Mouse (Mus musculus) ES-Bruce4 (cell line): ENCODE measurements around the gene Gpr27. TPM values are rescaled to one million over a fixed set of nuclear protein-coding genes. Genes with fewer than 3 reads are reported as not detected.

ENCODE experiments used
- H3K27ac ChIP-seq: 2 replicates; pipeline ENCODE4 v1.5.1; 2012; ENCODE audit warnings: low read length, inconsistent platforms; ENCODE audit not compliant: insufficient read depth
- H3K27me3 ChIP-seq: 2 replicates; pipeline ENCODE4 v1.6.1; 2012; ENCODE audit warnings: mild to moderate bottlenecking, low read length, inconsistent platforms; ENCODE audit not compliant: control insufficient read depth, poor library complexity, insufficient read depth, severe bottlenecking
- H3K36me3 ChIP-seq: 2 replicates; pipeline ENCODE4 v1.6.1; 2012; ENCODE audit warnings: inconsistent platforms, mild to moderate bottlenecking, low read length, moderate library complexity; ENCODE audit not compliant: control insufficient read depth, poor library complexity, insufficient read depth, severe bottlenecking
- H3K4me1 ChIP-seq: one replicate; pipeline ENCODE4 v1.8.1; 2011; ENCODE audit warnings: low read length; ENCODE audit not compliant: control insufficient read depth, insufficient read depth
- H3K4me3 ChIP-seq: 2 replicates; pipeline ENCODE4 v1.5.1; 2011; ENCODE audit warnings: low read depth, mild to moderate bottlenecking, low read length
- H3K9ac ChIP-seq: 2 replicates; pipeline ENCODE4 v1.6.1; 2012; ENCODE audit warnings: low read depth, mild to moderate bottlenecking, inconsistent platforms; ENCODE audit not compliant: poor library complexity, severe bottlenecking
- H3K9me3 ChIP-seq: replicated peaks from 2 replicates; pipeline ENCODE4 v1.6.1; 2012; ENCODE audit warnings: mild to moderate bottlenecking, low read length, inconsistent platforms; ENCODE audit not compliant: control insufficient read depth, poor library complexity, insufficient read depth, severe bottlenecking
- CTCF ChIP-seq: IDR thresholded peaks from one replicate; pipeline ENCODE4 v1.8.1; 2011; ENCODE audit warnings: low read depth, low read length
- EP300 ChIP-seq: IDR thresholded peaks from 2 replicates; pipeline ENCODE4 v1.6.1; 2011; ENCODE audit warnings: low read depth, low read length; ENCODE audit not compliant: insufficient read depth
- POLR2A ChIP-seq: IDR thresholded peaks from one replicate; pipeline ENCODE4 v1.8.1; 2011; ENCODE audit warnings: low read length; ENCODE audit not compliant: insufficient read depth
- polyA plus RNA-seq: library from polyadenylated mRNA; stranded (reverse); fragments of >200 nt; gene quantifications from 2 replicates; pipeline ENCODE4 v1.2.4, GENCODE M21; 2011; ENCODE audit warnings: low read depth; ENCODE audit not compliant: missing spikeins, insufficient read depth, insufficient read length

The Gpr27 gene
- polyA plus RNA-seq, 1 experiment: 2.9 TPM

DNA sequence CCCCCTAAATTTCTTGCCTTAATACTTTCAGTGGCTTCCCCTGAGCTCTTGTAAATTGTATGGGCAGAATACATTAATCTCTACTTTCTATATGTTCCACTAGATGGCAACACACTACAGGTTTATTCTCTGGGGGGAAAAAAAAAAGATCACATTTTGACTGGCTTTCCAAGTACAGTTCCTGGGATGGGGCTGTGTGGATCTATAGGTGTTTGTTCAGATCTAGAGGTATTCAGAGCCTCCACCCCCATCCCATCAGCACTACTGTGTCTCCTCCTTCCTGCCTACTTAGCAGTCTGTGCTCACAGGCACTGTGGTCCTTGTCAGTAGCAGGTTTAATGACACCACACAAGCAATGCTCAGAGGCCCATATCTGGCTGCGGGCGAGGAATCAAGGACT is 40.1 kb upstream of the Gpr27 start:
- Histone ChIP-seq H3K36me3 (no peaks in the 10 kb centered on the region), H3K27ac (no peak overlapping the region), H3K4me1 (no peaks in the 10 kb centered on the region), H3K9ac (no peak overlapping the region), H3K9me3 (no peaks in the 10 kb centered on the region), H3K27me3 (no peaks in the 10 kb centered on the region), H3K4me3 (no peak overlapping the region)
- TF ChIP-seq EP300 (no peak), POLR2A (no peak), CTCF (no peak)

DNA sequence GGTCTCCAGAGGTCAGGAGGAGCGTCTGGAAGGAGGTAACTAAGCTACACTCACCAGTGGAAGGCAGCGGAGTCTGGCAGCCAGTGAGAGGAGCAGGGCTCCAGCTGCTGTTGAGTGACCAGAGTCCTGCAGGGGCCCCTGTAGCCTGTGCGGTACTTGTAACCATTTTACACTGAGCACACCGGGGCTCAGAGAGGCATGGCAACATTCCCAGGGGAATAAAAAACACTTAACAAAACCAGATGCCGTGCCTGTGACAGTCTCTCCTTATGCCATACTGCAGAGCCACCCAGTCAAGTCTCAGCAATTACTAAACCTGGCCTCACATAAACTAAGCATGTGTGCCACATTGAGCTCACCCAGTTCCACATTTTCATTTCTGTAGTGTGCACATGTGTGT is 38.1 kb upstream of the Gpr27 start:
- H3K4me1 ChIP-seq: no peaks in the 10 kb centered on the region
- H3K9me3 ChIP-seq: no peaks in the 10 kb centered on the region
- TF ChIP-seq CTCF (no peak), POLR2A (no peak), EP300 (no peak)
- no peak overlapping the region for H3K27ac ChIP-seq
- no peaks in the 10 kb centered on the region for H3K27me3 ChIP-seq
- H3K36me3 ChIP-seq: no peaks in the 10 kb centered on the region
- H3K9ac ChIP-seq: no peak overlapping the region
- H3K4me3 ChIP-seq: no peak overlapping the region

DNA sequence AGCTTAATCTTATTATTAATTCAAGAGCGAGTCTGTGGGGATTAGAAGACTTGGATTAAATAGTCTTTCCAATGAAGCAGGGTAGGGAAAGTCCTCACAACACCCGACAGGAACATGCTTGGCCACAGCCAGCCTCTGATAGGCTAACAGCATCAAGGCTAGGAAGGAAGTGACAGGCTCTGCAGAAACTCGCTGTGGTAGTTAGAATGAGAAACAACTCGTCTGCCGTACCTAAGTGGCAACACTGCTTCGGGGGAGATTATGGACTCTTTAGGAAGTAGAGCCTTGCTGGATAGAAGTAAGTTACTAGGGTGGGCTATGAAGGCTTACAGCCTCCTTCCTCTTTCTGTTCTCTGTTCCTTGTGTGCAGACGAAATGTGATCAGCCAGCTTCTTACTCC is 37.0 kb upstream of the Gpr27 start:
- no peaks in the 10 kb centered on the region for H3K36me3 ChIP-seq
- no peaks in the 10 kb centered on the region for H3K4me1 ChIP-seq
- no peak for TF ChIP-seq POLR2A
- no peak for TF ChIP-seq EP300
- no peak for TF ChIP-seq CTCF
- no peak overlapping the region for H3K27ac ChIP-seq
- no peak overlapping the region for H3K9ac ChIP-seq
- H3K27me3 ChIP-seq: no peaks in the 10 kb centered on the region
- no peaks in the 10 kb centered on the region for H3K9me3 ChIP-seq
- no peak overlapping the region for H3K4me3 ChIP-seq

DNA sequence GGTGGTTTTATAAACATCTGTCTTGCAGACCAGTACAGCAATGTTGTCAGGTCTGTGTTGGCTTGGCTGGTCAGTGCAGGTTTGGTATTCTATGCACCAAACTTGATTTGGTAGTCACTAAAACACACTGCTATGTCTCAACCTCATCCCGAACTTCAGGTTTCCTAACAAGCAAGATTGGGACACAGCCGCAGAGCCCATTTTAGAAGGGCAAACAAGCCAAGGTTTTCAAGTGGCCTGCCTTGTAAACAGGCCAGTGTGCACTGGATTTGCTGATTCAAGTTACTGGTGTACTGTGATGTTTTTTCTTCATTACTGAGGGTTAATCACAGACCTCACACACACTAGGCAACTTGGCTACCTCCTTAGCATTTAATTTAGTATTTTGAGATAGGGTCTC is 36.4 kb upstream of the Gpr27 start:
- Histone ChIP-seq H3K9me3 (no peaks in the 10 kb centered on the region), H3K36me3 (no peaks in the 10 kb centered on the region), H3K9ac (no peak overlapping the region), H3K4me3 (no peak overlapping the region), H3K27ac (no peak overlapping the region), H3K4me1 (no peaks in the 10 kb centered on the region), H3K27me3 (no peaks in the 10 kb centered on the region)
- no peak for TF ChIP-seq POLR2A
- TF ChIP-seq CTCF: no peak
- TF ChIP-seq EP300: no peak

DNA sequence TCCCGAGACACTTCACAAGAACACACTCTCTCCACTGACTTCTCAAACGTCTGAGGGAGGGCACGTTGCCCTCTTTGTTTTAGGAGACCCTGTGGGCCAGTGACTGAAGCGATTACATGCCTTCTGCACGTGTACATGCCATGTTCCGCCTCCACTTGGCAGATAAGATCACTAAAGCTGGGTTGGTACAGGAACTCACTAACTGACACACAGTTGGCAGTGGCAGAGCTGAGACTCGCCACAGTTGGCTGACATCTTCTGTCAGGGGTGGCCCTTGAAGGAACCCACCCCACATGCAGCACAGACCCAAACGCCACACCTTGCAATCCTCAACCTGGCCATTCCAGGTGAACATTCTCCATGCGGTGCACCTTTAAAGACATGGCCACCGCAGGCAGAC is 33.9 kb upstream of the Gpr27 start:
- no peaks in the 10 kb centered on the region for H3K9me3 ChIP-seq
- no peaks in the 10 kb centered on the region for H3K27me3 ChIP-seq

DNA sequence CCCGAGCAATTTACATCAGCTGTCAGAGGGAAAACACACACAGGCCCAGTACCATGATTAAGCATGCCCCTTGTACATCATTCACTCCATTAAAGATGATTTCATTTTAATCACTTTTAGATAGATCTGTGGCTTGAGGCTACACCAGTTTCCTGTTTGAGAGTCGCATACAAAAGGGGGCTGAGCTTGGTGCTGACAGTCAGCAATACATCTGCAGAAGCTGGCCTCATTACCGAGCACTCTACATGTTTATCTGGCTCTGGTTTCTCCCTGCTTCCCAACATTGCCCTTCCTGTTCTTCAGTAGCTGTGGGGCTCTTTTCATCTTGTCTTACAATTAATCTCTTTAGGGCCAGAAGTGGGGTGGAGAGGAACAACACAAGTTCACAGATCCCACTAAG is 32.0 kb upstream of the Gpr27 start:
- Histone ChIP-seq H3K27ac (no peak overlapping the region), H3K4me3 (no peak overlapping the region), H3K9ac (no peak overlapping the region), H3K36me3 (no peaks in the 10 kb centered on the region), H3K9me3 (no peaks in the 10 kb centered on the region), H3K4me1 (no peaks in the 10 kb centered on the region), H3K27me3 (no peaks in the 10 kb centered on the region)
- TF ChIP-seq POLR2A: no peak
- no peak for TF ChIP-seq CTCF
- no peak for TF ChIP-seq EP300

More for the DNA sequence above, 33.9 kb upstream of the Gpr27 start:
- TF ChIP-seq CTCF (no peak), POLR2A (no peak), EP300 (no peak)
- Histone ChIP-seq H3K9ac (no peak overlapping the region), H3K4me3 (no peak overlapping the region), H3K36me3 (no peaks in the 10 kb centered on the region), H3K27ac (no peak overlapping the region), H3K4me1 (no peaks in the 10 kb centered on the region)
